Mouse (Mus musculus) B cell, adult 62 days (primary cell): ENCODE results near the gene Gtf3c1. TPM values are rescaled to one million over a fixed set of nuclear protein-coding genes. Genes with fewer than 3 reads are reported as not detected.

Experiments
- total RNA-seq: library from RNA; stranded (reverse); gene quantifications from 4 replicates; pipeline ENCODE4 v1.2.4, GENCODE M21; 2023

Gtf3c1 gene
- 78.7 to 87.3 TPM (median 80.5 TPM) in 4 replicates for total RNA-seq

DNA sequence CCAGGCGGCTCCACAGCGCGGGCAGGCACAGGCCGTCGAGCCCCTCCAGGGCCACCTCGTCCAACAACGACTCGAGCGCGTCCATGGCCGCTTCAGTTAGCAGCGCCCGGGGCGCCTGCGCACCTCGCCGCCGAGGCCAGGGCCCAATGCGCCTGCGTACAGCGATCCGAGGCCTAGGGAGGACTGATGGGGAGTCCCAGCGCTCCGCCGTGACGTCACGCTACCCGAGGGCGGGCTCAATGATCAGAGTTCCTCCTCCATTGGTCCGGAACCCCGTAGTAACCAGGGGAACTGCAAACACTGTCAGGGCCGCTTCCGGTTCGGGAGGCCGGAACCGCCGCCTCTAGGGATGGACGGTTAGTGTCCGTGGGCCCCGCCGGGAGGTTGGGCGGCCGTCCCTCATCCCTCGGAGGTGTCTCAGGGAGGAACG, at the start of gene Gtf3c1, which contains the start of gene D430042O09Rik:
TSS of gene Gtf3c1 (minus strand) at position 188 of the 430 bp plus-strand sequence.
TSS of gene D430042O09Rik (plus strand) at position 296 of the 430 bp plus-strand sequence.

DNA sequence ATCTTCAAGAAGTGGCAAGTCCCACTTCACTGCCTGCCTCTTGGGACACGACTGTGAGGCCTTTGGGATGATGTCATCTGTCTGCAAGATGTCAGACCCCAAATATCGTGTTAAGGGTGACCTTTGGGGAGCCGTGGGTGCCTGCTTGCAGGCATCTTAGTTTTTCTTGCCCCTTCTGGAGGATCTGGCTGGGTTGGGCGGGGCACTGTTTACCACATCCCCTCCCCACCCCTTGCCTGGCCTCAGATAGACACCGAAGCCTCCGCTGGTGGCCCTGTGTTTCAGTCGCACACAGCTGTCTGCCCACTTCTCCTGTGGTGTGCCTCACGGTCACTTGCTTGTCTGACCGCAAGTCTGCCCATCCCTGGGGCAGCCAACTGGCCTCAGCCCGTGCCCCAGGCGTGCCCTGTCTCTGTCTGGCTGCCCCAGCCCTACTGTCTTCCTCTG, 104.4 kb downstream of the Gtf3c1 start, which contains the start of gene Il21r:
TSS of gene Il21r (plus strand) at position 245 of the 447 bp plus-strand sequence.

Other genes with a start within 250 kb of the Gtf3c1 start
- 44.1 to 53.0 TPM (median 48.0 TPM) in 4 replicates for gene Nsmce1, start 216.2 kb downstream of the Gtf3c1 start, total RNA-seq
- gene Il4ra, start 155.7 kb downstream of the Gtf3c1 start, total RNA-seq, result 193 to 214 TPM (median 200 TPM) in 4 replicates
- 192 to 211 TPM (median 202 TPM) in 4 replicates for gene Il21r, start 104.4 kb downstream of the Gtf3c1 start, total RNA-seq
- 26.9 to 33.8 TPM (median 29.8 TPM) in 4 replicates for gene D430042O09Rik, start 108 bp upstream of the Gtf3c1 start, total RNA-seq